Mouse (Mus musculus): ENCODE results near the gene Donson. TPM values are rescaled to one million over a fixed set of nuclear protein-coding genes. Genes with fewer than 3 reads are reported as not detected.

Donson gene
- total RNA-seq, 2 experiments from 2014 or later: 7.5 to 7.8 TPM

- DNase-seq (ENCODE audit: low spot score in 2 of 2): peak; percentile 62 to 73
Observed at GRCm38 (mm10) chr16:91694455-91695084, 6.0 kb upstream of the Donson start.

GRCm38 (mm10) chr16:91689791-91690190, 1.2 kb upstream of the Donson start:
- DNase-seq (ENCODE audit: low spot score in 2 of 2): no peak

- no peak for DNase-seq (ENCODE audit: low spot score in 2 of 2)
Observed at GRCm38 (mm10) chr16:91688023-91688618, 449 bp downstream of the Donson start.

- DNase-seq (ENCODE audit: low spot score in 2 of 2): no peak
Observed at GRCm38 (mm10) chr16:91686369-91686768, 2.2 kb downstream of the Donson start.

- DNase-seq (ENCODE audit: low spot score in 2 of 2): no peak
Observed at GRCm38 (mm10) chr16:91685526-91685925, 3.0 kb downstream of the Donson start.

- no peak for DNase-seq (ENCODE audit: low spot score in 2 of 2)
Observed at GRCm38 (mm10) chr16:91680656-91681055, 7.9 kb downstream of the Donson start.

GRCm38 (mm10) chr16:91678147-91678911, 10.2 kb downstream of the Donson start:
- DNase-seq (ENCODE audit: low spot score in 2 of 2): no peak

- DNase-seq (ENCODE audit: low spot score in 2 of 2): no peak
Observed at GRCm38 (mm10) chr16:91674500-91674899, 14.1 kb downstream of the Donson start.

GRCm38 (mm10) chr16:91663795-91664194, 24.8 kb downstream of the Donson start:
- no peak for DNase-seq (ENCODE audit: low spot score in 2 of 2)

GRCm38 (mm10) chr16:91662336-91662735, 26.2 kb downstream of the Donson start:
- no peak for DNase-seq (ENCODE audit: low spot score in 2 of 2)

GRCm38 (mm10) chr16:91661397-91661796, 27.2 kb downstream of the Donson start:
- DNase-seq (ENCODE audit: low spot score in 2 of 2): no peak

- no peak for DNase-seq (ENCODE audit: low spot score in 2 of 2)
Observed at GRCm38 (mm10) chr16:91659798-91660197, 28.8 kb downstream of the Donson start.

GRCm38 (mm10) chr16:91658471-91658870, 30.1 kb downstream of the Donson start:
- DNase-seq (ENCODE audit: low spot score in 2 of 2): no peak

GRCm38 (mm10) chr16:91657285-91657684, 31.3 kb downstream of the Donson start:
- DNase-seq (ENCODE audit: low spot score in 2 of 2): no peak

GRCm38 (mm10) chr16:91655285-91655684, 33.3 kb downstream of the Donson start:
- no peak for DNase-seq (ENCODE audit: low spot score in 2 of 2)

GRCm38 (mm10) chr16:91652191-91652590, 36.4 kb downstream of the Donson start:
- DNase-seq (ENCODE audit: low spot score in 2 of 2): no peak

GRCm38 (mm10) chr16:91649781-91650180, 38.8 kb downstream of the Donson start:
- no peak for DNase-seq (ENCODE audit: low spot score in 2 of 2)

- no peak for DNase-seq (ENCODE audit: low spot score in 2 of 2)
Observed at GRCm38 (mm10) chr16:91649246-91649645, 39.3 kb downstream of the Donson start.

- DNase-seq (ENCODE audit: low spot score in 2 of 2): peak; percentile 81 to 86
Observed at GRCm38 (mm10) chr16:91648220-91648550, 40.4 kb downstream of the Donson start.

- DNase-seq (ENCODE audit: low spot score in 2 of 2): peak; percentile 89 to 91
Observed at GRCm38 (mm10) chr16:91647461-91648219, 40.9 kb downstream of the Donson start, which contains the start of gene Son. Gene Son (plus strand): TSS chr16:91647506.

GRCm38 (mm10) chr16:91646681-91647419, 41.7 kb downstream of the Donson start, which contains the start of gene Gart:
Gene Gart (minus strand): TSS chr16:91646952.
- DNase-seq (ENCODE audit: low spot score in 2 of 2): peak; percentile 94
